Mouse (Mus musculus) intestine, embryonic 15.5 days (tissue): Measurements from ENCODE around the gene Rfc4. TPM values are rescaled to one million over a fixed set of nuclear protein-coding genes. Genes with fewer than 3 reads are reported as not detected.

Experiments
- ATAC-seq: fragments of 200-750 bp; cut with Nextera tagmentation; 2 replicates; pipeline ENCODE4 v1.8.0; 2017; ENCODE audit warnings: moderate TSS enrichment, moderate library complexity
- H3K27ac ChIP-seq: fragments of 300-500 bp; sonication (generic); 2 replicates; pipeline ENCODE4 v1.5.1; 2015; ENCODE audit warnings: mild to moderate bottlenecking, inconsistent platforms
- H3K27me3 ChIP-seq: fragments of 300-500 bp; sonication (generic); replicated peaks from 2 replicates; pipeline ENCODE4 v1.6.1; 2015; ENCODE audit warnings: inconsistent platforms
- H3K36me3 ChIP-seq: fragments of 300-500 bp; sonication (generic); 2 replicates; pipeline ENCODE4 v1.6.1; 2015; ENCODE audit warnings: inconsistent platforms
- H3K4me1 ChIP-seq: fragments of 300-500 bp; sonication (generic); replicated peaks from 2 replicates; pipeline ENCODE4 v1.6.1; 2015; ENCODE audit warnings: inconsistent platforms
- H3K4me2 ChIP-seq: fragments of 300-500 bp; sonication (generic); replicated peaks from 2 replicates; pipeline ENCODE4 v1.6.1; 2015; ENCODE audit warnings: mild to moderate bottlenecking, inconsistent platforms
- H3K4me3 ChIP-seq: fragments of 300-500 bp; sonication (generic); replicated peaks from 2 replicates; pipeline ENCODE4 v1.5.1; 2015; ENCODE audit warnings: inconsistent platforms
- H3K9ac ChIP-seq: fragments of 300-500 bp; sonication (generic); 2 replicates; pipeline ENCODE4 v1.6.1; 2015; ENCODE audit warnings: inconsistent platforms
- H3K9me3 ChIP-seq: fragments of 300-500 bp; sonication (generic); 2 replicates; pipeline ENCODE4 v1.6.1; 2016; ENCODE audit warnings: inconsistent platforms
- WGBS: fragments of 180-500 bp; shearing (Covaris S2); methylation state at CpG from one replicate; pipeline ENCODE4 v1.1.7; 2015; 5-methylcytosine and 5-hydroxymethylcytosine counted together
- polyA plus RNA-seq: library from polyadenylated mRNA; unstranded; fragments of >200 nt; fragmentation: Nextera tagmentation; extraction: Ambion mirVana; gene quantifications from 2 replicates; pipeline ENCODE4 v1.2.1, GENCODE M21; 2015

Rfc4 gene
- polyA plus RNA-seq, 1 experiment from 2014 or later, result 130 TPM

- ATAC-seq, result no peak
- Histone ChIP-seq H3K36me3 (no peaks in the 10 kb centered on the region), H3K4me1 (no peaks in the 10 kb centered on the region), H3K27ac (no peak overlapping the region), H3K4me3 (no peak overlapping the region), H3K9me3 (no peaks in the 10 kb centered on the region), H3K4me2 (no peak overlapping the region), H3K9ac (no peak overlapping the region), H3K27me3 (no peaks in the 10 kb centered on the region)
- WGBS, result 95% methylated on average over 13 of the region's 13 CpGs
Measured at GRCm38 (mm10) chr16:23157013-23157412, 29.5 kb upstream of the Rfc4 start.

- no peaks in the 10 kb centered on the region for H3K4me1 ChIP-seq
- no peaks in the 10 kb centered on the region for H3K27me3 ChIP-seq
- no peaks in the 10 kb centered on the region for H3K9me3 ChIP-seq
- H3K27ac ChIP-seq, result no peak overlapping the region
- 52% methylated on average over 5 of the region's 5 CpGs for WGBS
- no peak overlapping the region for H3K9ac ChIP-seq
- H3K4me3 ChIP-seq, result no peak overlapping the region
- H3K36me3 ChIP-seq, result no peaks in the 10 kb centered on the region
- no peak overlapping the region for H3K4me2 ChIP-seq
- ATAC-seq, result no peak
Measured at GRCm38 (mm10) chr16:23154261-23154660, 26.7 kb upstream of the Rfc4 start.

GRCm38 (mm10) chr16:23151423-23151822, 23.9 kb upstream of the Rfc4 start:
- no peaks in the 10 kb centered on the region for H3K9me3 ChIP-seq
- 16% methylated on average over 2 of the region's 2 CpGs for WGBS
- ATAC-seq, result no peak
- H3K36me3 ChIP-seq, result no peaks in the 10 kb centered on the region
- no peaks in the 10 kb centered on the region for H3K4me1 ChIP-seq
- no peak overlapping the region for H3K27ac ChIP-seq
- H3K4me3 ChIP-seq, result no peak overlapping the region
- no peaks in the 10 kb centered on the region for H3K27me3 ChIP-seq
- H3K4me2 ChIP-seq, result no peak overlapping the region
- H3K9ac ChIP-seq, result no peak overlapping the region

- WGBS, result 59% methylated on average over 8 of the region's 8 CpGs
- no peaks in the 10 kb centered on the region for H3K27me3 ChIP-seq
- H3K4me2 ChIP-seq, result no peak overlapping the region
Measured at GRCm38 (mm10) chr16:23149396-23149795, 21.9 kb upstream of the Rfc4 start.

GRCm38 (mm10) chr16:23148936-23149335, 21.4 kb upstream of the Rfc4 start:
- Histone ChIP-seq H3K36me3 (no peaks in the 10 kb centered on the region), H3K9me3 (no peaks in the 10 kb centered on the region), H3K4me2 (no peak overlapping the region), H3K27ac (no peak overlapping the region), H3K4me3 (no peak overlapping the region), H3K4me1 (no peaks in the 10 kb centered on the region), H3K9ac (no peak overlapping the region), H3K27me3 (no peaks in the 10 kb centered on the region)
- no peak for ATAC-seq
- 66% methylated on average over 2 of the region's 2 CpGs for WGBS

More at GRCm38 (mm10) chr16:23149396-23149795, 21.9 kb upstream of the Rfc4 start:
- Histone ChIP-seq H3K9ac (no peak overlapping the region), H3K9me3 (no peaks in the 10 kb centered on the region), H3K27ac (no peak overlapping the region), H3K36me3 (no peaks in the 10 kb centered on the region), H3K4me3 (no peak overlapping the region), H3K4me1 (no peaks in the 10 kb centered on the region)
- ATAC-seq, result no peak

GRCm38 (mm10) chr16:23146280-23146679, 18.7 kb upstream of the Rfc4 start, which contains the start of gene Adipoq:
Gene Adipoq (plus strand): TSS chr16:23146536.
- no peaks in the 10 kb centered on the region for H3K36me3 ChIP-seq

GRCm38 (mm10) chr16:23145211-23145610, 17.7 kb upstream of the Rfc4 start:
- Histone ChIP-seq H3K36me3 (no peaks in the 10 kb centered on the region), H3K4me1 (no peaks in the 10 kb centered on the region), H3K4me2 (no peak overlapping the region), H3K9ac (no peak overlapping the region), H3K9me3 (no peaks in the 10 kb centered on the region), H3K27me3 (no peaks in the 10 kb centered on the region), H3K27ac (no peak overlapping the region), H3K4me3 (no peak overlapping the region)
- no peak for ATAC-seq
- WGBS, result 80% methylated on average over 5 of the region's 5 CpGs

More at GRCm38 (mm10) chr16:23146280-23146679, 18.7 kb upstream of the Rfc4 start, which contains the start of gene Adipoq:
- no peak within 1 kb of the TSS for H3K4me2 ChIP-seq
- no peak within 1 kb of the TSS for H3K9ac ChIP-seq
- H3K4me1 ChIP-seq, result no peaks in the 10 kb centered on the region
- no peak within 1 kb of the TSS for H3K27ac ChIP-seq
- no peak within 1 kb of the TSS for H3K4me3 ChIP-seq
- H3K27me3 ChIP-seq, result no peaks in the 10 kb centered on the region
- no peak for ATAC-seq
- 92% methylated on average over 3 of the region's 3 CpGs for WGBS
- H3K9me3 ChIP-seq, result no peaks in the 10 kb centered on the region

- Histone ChIP-seq H3K4me1 (no peaks in the 10 kb centered on the region), H3K27ac (no peak overlapping the region)
- WGBS, result 91% methylated on average over 7 of the region's 7 CpGs
Measured at GRCm38 (mm10) chr16:23144326-23144725, 16.8 kb upstream of the Rfc4 start.

GRCm38 (mm10) chr16:23140911-23141310, 13.4 kb upstream of the Rfc4 start:
- H3K36me3 ChIP-seq, result no peaks in the 10 kb centered on the region
- WGBS, result 96% methylated on average over 3 of the region's 3 CpGs
- no peak for ATAC-seq

More at GRCm38 (mm10) chr16:23144326-23144725, 16.8 kb upstream of the Rfc4 start:
- Histone ChIP-seq H3K27me3 (no peaks in the 10 kb centered on the region), H3K4me2 (no peak overlapping the region), H3K9ac (no peak overlapping the region), H3K36me3 (no peaks in the 10 kb centered on the region), H3K9me3 (no peaks in the 10 kb centered on the region), H3K4me3 (no peak overlapping the region)
- ATAC-seq, result no peak

GRCm38 (mm10) chr16:23136406-23136970, 9.0 kb upstream of the Rfc4 start:
- no peaks in the 10 kb centered on the region for H3K9me3 ChIP-seq
- no peaks in the 10 kb centered on the region for H3K27me3 ChIP-seq
- no peak overlapping the region for H3K4me2 ChIP-seq
- H3K4me1 ChIP-seq, result no peaks in the 10 kb centered on the region
- no peaks in the 10 kb centered on the region for H3K36me3 ChIP-seq
- WGBS, result 64% methylated on average over 4 of the region's 4 CpGs
- ATAC-seq, result no peak
- H3K27ac ChIP-seq, result no peak overlapping the region
- H3K4me3 ChIP-seq, result no peak overlapping the region
- no peak overlapping the region for H3K9ac ChIP-seq

More at GRCm38 (mm10) chr16:23140911-23141310, 13.4 kb upstream of the Rfc4 start:
- Histone ChIP-seq H3K27ac (no peak overlapping the region), H3K4me1 (no peaks in the 10 kb centered on the region), H3K27me3 (no peaks in the 10 kb centered on the region), H3K4me3 (no peak overlapping the region), H3K9ac (no peak overlapping the region), H3K9me3 (no peaks in the 10 kb centered on the region), H3K4me2 (no peak overlapping the region)

- no peaks in the 10 kb centered on the region for H3K9me3 ChIP-seq
- no peaks in the 10 kb centered on the region for H3K36me3 ChIP-seq
- H3K9ac ChIP-seq, result no peak overlapping the region
- H3K4me2 ChIP-seq, result no peak overlapping the region
- no peaks in the 10 kb centered on the region for H3K4me1 ChIP-seq
- 23% methylated on average over 11 of the region's 11 CpGs for WGBS
- no peak overlapping the region for H3K4me3 ChIP-seq
- ATAC-seq, result 0 out of 2 replicates have a peak, but pooled peaks have one; percentile 36
- H3K27ac ChIP-seq, result no peak overlapping the region
- no peaks in the 10 kb centered on the region for H3K27me3 ChIP-seq
Measured at GRCm38 (mm10) chr16:23135421-23136149, 8.0 kb upstream of the Rfc4 start.

GRCm38 (mm10) chr16:23132336-23132735, 4.8 kb upstream of the Rfc4 start:
- no peak overlapping the region for H3K9ac ChIP-seq
- ATAC-seq, result no peak
- H3K27ac ChIP-seq, result no peak overlapping the region
- H3K4me2 ChIP-seq, result no peak overlapping the region
- no peaks in the 10 kb centered on the region for H3K9me3 ChIP-seq
- no peak overlapping the region for H3K4me3 ChIP-seq
- H3K27me3 ChIP-seq, result no peaks in the 10 kb centered on the region
- no peaks in the 10 kb centered on the region for H3K36me3 ChIP-seq
- peaks cover 4% of the 10 kb centered on the region; the same call in 1 of the 2 replicates for H3K4me1 ChIP-seq
- WGBS, result 97% methylated on average over 1 of the region's 1 CpGs

- Histone ChIP-seq H3K27ac (no peak overlapping the region), H3K27me3 (no peaks in the 10 kb centered on the region), H3K4me2 (no peak overlapping the region), H3K9ac (no peak overlapping the region), H3K4me1 (peaks cover 4% of the 10 kb centered on the region; the same call in 1 of the 2 replicates), H3K9me3 (no peaks in the 10 kb centered on the region), H3K36me3 (no peaks in the 10 kb centered on the region), H3K4me3 (no peak overlapping the region)
- 87% methylated on average over 3 of the region's 3 CpGs for WGBS
- no peak for ATAC-seq
Measured at GRCm38 (mm10) chr16:23130303-23130702, 2.8 kb upstream of the Rfc4 start.
